Mouse (Mus musculus): ENCODE results near the gene Spint5.

GRCm38 (mm10) chr2:164754105-164754504 is 39.0 kb downstream of the Spint5 start:
- TF ChIP-seq POU5F1 (IDR thresholded peaks at IDR 0.05; ENCODE audit: borderline replicate concordance, low read length) (no peak), CTCF (conservative IDR thresholded peaks at IDR 0.05; ENCODE audit: low read length) (no peak), NANOG (IDR thresholded peaks at IDR 0.05; ENCODE audit: borderline replicate concordance, low read length) (no peak)
